Mouse (Mus musculus) adrenal gland, postnatal 10 days (tissue): ENCODE data around the gene Cers6. TPM values are rescaled to one million over a fixed set of nuclear protein-coding genes. Genes with fewer than 3 reads are reported as not detected.

Experiments
- DNase-seq: peaks from one replicate; pipeline ENCODE4 v3.0.0; 2021; ENCODE audit warnings: mixed read lengths
- total RNA-seq, 2 experiments: library from RNA; stranded (reverse); gene quantifications; 2 replicates each; pipeline ENCODE4 v1.2.3; 2021

Cers6 gene
- total RNA-seq, 2 experiments from 2014 or later: 8.0 to 9.6 TPM

GRCm38 (mm10) chr2:68884573-68884972 is 23.3 kb downstream of the Cers6 start:
- no peak for DNase-seq

- no peak for DNase-seq
Observed at GRCm38 (mm10) chr2:68885206-68885605, 24.0 kb downstream of the Cers6 start.

GRCm38 (mm10) chr2:68885766-68886496 is 24.7 kb downstream of the Cers6 start:
- no peak for DNase-seq

GRCm38 (mm10) chr2:68886661-68887060 is 25.4 kb downstream of the Cers6 start:
- DNase-seq: no peak

- DNase-seq: no peak
Observed at GRCm38 (mm10) chr2:68888094-68888705, 27.0 kb downstream of the Cers6 start.

- DNase-seq: no peak
Observed at GRCm38 (mm10) chr2:68889661-68890170, 28.5 kb downstream of the Cers6 start.

GRCm38 (mm10) chr2:68892476-68892875 is 31.2 kb downstream of the Cers6 start:
- no peak for DNase-seq

- DNase-seq: no peak
Observed at GRCm38 (mm10) chr2:68895044-68895764, 34.0 kb downstream of the Cers6 start.

GRCm38 (mm10) chr2:68896196-68896595 is 35.0 kb downstream of the Cers6 start:
- no peak for DNase-seq

GRCm38 (mm10) chr2:68899770-68900521 is 38.7 kb downstream of the Cers6 start:
- no peak for DNase-seq

GRCm38 (mm10) chr2:68900640-68901378 is 39.6 kb downstream of the Cers6 start:
- DNase-seq: no peak

GRCm38 (mm10) chr2:68901708-68902107 is 40.5 kb downstream of the Cers6 start:
- no peak for DNase-seq

- DNase-seq: peak; percentile 26
Observed at GRCm38 (mm10) chr2:68902546-68902945, 41.3 kb downstream of the Cers6 start.

GRCm38 (mm10) chr2:68906921-68907320 is 45.7 kb downstream of the Cers6 start:
- DNase-seq: no peak

GRCm38 (mm10) chr2:68907721-68908463 is 46.7 kb downstream of the Cers6 start:
- DNase-seq: no peak

- no peak for DNase-seq
Observed at GRCm38 (mm10) chr2:68910727-68911126, 49.5 kb downstream of the Cers6 start.

- no peak for DNase-seq
Observed at GRCm38 (mm10) chr2:68911587-68912483, 50.6 kb downstream of the Cers6 start.

GRCm38 (mm10) chr2:68915742-68916141 is 54.5 kb downstream of the Cers6 start:
- DNase-seq: no peak

GRCm38 (mm10) chr2:68916299-68916698 is 55.1 kb downstream of the Cers6 start:
- no peak for DNase-seq

- no peak for DNase-seq
Observed at GRCm38 (mm10) chr2:68917010-68917409, 55.8 kb downstream of the Cers6 start.
